Mouse (Mus musculus): ENCODE measurements around the gene Gm20815. TPM values are rescaled to one million over a fixed set of nuclear protein-coding genes. Genes with fewer than 3 reads are reported as not detected.
"Not testable (repeated sequence)": the region's sequence is repeated elsewhere in the genome, so short reads cannot be mapped to it uniquely, and the experiment has no call there.

Gene Gm20815
- total RNA-seq (2021) = not detected
- long read RNA-seq, experiment 1 = 0 reads
- long read RNA-seq, experiment 2 = 0 reads

DNA sequence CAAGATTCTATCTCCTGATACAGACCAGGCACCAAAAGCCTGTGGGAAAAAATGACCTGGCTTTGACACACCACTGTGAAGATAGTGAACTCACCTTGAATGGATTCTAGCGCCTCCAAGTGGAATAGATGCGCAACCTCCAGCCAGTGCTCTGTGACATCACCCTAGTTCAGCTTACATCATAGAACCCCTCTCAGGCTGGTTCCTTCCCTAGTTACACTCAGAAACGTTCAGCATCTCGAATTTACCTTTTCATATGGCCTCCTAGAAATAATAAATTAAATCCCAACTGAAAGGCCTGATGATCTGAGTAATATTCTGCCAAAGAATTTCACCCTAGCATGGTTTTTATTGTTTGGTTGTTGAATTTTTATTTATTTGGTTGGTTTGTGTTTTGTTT, at the start of gene Gm20815:
Gene Gm20815 (minus strand): TSS at position 101 of the 400 bp plus-strand sequence.
- DNase-seq; intact Hi-C loops (cut with DNase I): not testable (repeated sequence)

All from gastrocnemius, postnatal 36 days (tissue).